Mouse (Mus musculus): Measurements from ENCODE around the gene Nsun2.
"Not testable (repeated sequence)": the region's sequence is repeated elsewhere in the genome, so short reads cannot be mapped to it uniquely, and the experiment has no call there.

The Nsun2 gene

DNA sequence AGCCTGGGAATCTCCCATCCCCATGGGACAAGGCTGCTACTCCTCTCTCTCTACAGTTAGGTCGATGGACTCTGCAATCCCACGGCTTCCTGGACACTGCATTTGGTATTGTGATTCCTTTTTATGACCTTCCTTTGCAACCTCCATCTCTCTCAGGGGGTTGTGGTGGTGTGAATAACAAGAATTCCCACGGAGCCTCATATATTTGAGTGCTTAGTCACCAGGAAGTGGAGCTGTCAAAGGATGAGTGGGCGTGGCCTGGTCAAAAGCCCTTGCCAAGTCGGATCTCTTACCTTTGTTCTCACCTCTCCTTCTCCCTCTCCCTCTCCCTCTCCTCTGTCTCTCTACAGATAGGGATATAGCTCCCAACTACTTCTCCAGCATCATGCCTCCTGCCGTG is 52.3 kb downstream of the Nsun2 start:
- intact Hi-C loops (cut with DNase I): no loop called here

DNA sequence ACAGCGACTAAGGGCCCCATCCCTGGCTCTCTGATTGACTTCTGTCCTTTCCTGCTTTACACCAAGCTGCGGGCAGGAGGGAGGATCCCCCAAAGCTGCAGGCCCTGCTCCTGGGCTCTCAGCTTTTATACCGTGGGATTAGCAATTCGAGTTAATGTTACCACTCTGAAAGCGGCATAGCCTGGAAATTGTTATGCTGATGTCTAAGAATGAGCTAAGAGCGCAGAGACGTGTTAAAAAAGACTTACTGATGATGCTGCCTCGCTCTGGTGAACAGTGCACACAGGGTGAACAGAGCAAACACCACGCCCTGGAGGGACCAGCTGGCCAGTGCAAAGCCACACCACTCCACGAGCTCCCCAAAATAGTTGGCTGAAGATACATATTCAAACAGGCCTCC is 52.8 kb downstream of the Nsun2 start:
- intact Hi-C loops (cut with DNase I): no loop called here

- intact Hi-C loops (cut with DNase I): no loop called here
Observed at GRCm38 (mm10) chr13:69587849-69588248, 54.3 kb downstream of the Nsun2 start.

- intact Hi-C loops (cut with DNase I): no loop called here
Observed at GRCm38 (mm10) chr13:69588263-69588662, 54.7 kb downstream of the Nsun2 start.

- intact Hi-C loops (cut with DNase I): no loop called here
Observed at GRCm38 (mm10) chr13:69591338-69591737, 57.8 kb downstream of the Nsun2 start.

GRCm38 (mm10) chr13:69592226-69592625 is 58.7 kb downstream of the Nsun2 start:
- intact Hi-C loops (cut with DNase I): no loop called here

GRCm38 (mm10) chr13:69593453-69593852 is 59.9 kb downstream of the Nsun2 start:
- intact Hi-C loops (cut with DNase I): no loop called here

DNA sequence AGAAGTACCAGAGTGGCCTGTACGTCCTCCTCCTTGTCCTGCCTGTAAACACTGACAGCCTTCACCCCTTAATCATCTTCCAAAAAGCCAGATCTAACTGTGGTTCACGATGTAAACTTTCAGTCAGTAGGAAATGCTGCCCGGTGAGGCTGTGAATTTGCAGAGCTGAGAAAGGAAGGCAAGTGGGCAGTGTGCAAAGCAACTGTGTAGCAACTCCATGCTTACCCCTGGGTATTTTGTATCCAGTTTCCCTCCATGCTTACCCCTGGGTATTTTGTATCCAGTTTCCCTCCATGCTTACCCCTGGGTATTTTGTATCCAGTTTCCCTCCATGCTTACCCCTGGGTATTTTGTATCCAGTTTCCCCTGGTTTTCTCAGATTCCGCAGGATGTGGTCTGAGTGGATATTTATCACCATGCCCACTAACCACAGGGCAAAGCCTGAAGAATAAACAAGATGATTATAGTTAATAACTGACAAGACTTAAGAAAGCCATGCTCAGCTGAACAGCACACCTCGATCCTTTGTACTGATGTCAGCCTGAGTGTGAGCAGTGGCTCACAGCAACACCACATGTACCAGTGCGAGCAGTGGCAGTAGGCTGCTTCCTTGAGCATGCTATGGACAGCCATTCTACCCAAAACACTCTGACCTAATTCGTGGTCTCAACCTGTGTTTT is 61.2 kb downstream of the Nsun2 start:
- intact Hi-C loops (cut with DNase I): no loop called here

GRCm38 (mm10) chr13:69595911-69596310 is 62.4 kb downstream of the Nsun2 start:
- intact Hi-C loops (cut with DNase I): no loop called here

- intact Hi-C loops (cut with DNase I): no loop called here
Observed at GRCm38 (mm10) chr13:69596515-69596914, 63.0 kb downstream of the Nsun2 start.

- intact Hi-C loops (cut with DNase I): no loop called here
Observed at GRCm38 (mm10) chr13:69598867-69599266, 65.3 kb downstream of the Nsun2 start.

- intact Hi-C loops (cut with DNase I): not testable (repeated sequence)
Observed at GRCm38 (mm10) chr13:69600863-69601262, 67.3 kb downstream of the Nsun2 start.

GRCm38 (mm10) chr13:69601321-69601720 is 67.8 kb downstream of the Nsun2 start:
- intact Hi-C loops (cut with DNase I): no loop called here

DNA sequence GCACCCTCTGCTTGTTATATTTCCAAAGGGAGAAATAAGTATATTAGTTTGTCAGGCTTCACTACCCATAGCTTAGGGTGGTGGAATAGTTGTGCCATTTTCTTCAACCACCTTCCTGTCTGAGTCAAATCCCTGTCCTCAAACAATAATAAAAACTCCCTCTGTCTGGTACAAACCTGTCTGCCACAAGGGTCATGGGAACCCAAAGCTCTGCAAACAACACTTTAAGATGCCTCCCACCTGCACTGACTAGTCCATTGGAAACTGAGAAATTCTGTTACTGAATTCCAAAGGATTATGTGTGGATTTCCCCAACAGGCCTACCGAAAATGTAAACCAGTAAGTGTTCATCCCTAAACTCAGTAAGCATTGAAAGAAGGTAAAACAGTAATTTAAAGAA is 71.1 kb downstream of the Nsun2 start:
- intact Hi-C loops (cut with DNase I): loop anchor here (5.0 kb wide), 1 partner anchor 52 kb away; no protein-coding TSS in a partner anchor

DNA sequence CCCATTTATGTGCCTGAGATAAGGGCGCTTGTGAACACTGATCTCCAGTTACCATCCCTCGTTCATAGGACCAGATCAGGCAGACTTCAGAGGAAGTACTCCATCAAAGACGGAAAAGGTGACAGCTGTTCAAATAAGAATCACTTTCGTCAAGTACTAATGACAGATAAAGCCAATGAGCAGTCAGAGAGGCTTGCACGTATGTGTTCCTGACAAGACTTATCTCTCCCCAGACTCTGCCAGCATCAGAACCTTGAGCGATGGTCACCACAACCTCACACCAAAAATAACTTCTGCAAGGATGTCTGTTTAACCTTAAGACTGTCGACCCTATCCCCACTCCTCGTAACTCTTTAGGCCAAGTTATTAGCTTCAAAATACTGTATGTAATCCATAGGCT is 75.2 kb downstream of the Nsun2 start:
- intact Hi-C loops (cut with DNase I): loop anchor here (5.0 kb wide), 1 partner anchor 56 kb away; no protein-coding TSS in a partner anchor

DNA sequence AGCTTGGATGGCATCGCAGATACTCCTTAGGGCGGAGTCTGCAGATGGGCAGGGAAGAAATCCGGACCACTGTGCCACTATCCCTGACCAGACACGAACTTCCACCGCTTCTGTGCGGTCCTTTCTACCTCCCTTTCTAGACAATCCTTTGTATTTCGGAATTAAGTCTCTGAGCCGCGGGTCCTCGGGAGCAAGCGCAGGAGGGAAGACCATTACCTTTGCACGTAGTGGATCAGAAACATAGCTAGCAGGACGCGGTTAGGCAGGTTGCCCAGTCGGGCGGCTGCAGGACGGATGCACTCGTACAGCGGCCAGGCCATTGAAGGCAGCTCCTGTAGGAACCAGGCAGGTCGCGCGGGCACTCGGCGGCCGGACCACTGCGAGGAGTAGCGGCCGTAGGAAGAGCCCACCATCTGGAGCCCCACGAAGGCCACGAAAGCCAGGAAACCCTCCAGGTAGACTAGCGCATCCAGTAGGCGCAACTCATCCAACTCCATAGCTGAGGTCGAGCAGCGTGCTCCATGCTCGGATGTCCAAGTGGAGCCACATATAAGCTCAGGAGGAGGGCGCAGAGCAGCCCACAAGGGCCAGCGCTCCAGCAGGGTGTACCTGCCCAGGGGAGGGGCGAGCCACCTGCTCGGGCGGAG is 77.3 kb downstream of the Nsun2 start:
- intact Hi-C loops (cut with DNase I): no loop called here

DNA sequence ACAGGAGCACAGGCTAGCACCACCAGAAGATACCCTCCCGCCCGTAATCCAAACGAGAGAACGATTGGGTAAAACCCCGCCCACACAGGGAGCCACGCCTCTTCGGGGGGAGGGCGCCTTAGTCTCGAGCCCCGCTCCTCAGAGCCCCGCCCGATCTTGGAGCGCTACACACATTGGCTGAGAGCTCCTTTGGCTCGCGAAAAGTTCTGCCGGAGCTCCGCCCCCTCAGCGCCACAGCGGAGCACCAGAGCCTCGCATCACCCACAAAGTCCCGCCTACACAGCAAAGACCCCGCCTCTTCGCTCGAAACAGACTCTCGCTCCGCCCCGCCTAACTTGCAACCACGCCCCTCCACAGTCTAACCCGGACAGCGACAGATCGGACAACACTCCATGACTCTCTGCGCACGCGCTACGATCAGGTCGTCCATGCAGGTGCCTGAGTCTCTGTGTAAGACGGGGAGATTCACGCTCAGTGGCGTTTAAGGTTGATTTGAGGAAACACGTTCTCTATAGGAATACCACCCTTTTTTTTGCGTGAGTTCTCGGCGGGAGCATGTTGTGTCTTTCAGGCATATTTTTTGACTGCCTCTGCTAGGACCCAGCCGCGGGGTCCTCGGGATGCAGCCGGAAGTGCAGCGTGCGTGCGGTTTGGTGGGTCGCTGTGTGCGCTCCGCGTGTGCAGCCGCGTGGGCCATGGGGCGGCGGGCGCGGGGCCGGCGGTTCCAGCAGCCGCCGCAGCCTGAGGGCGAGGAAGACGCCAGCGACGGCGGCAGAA is 78.0 kb downstream of the Nsun2 start, which contains the start of gene Srd5a1:
Gene Srd5a1 (minus strand): TSS at position 45 of the 777 bp plus-strand sequence.
- intact Hi-C loops (cut with DNase I): no loop called here

- intact Hi-C loops (cut with DNase I): no loop called here
Observed at GRCm38 (mm10) chr13:69612175-69612544, 78.6 kb downstream of the Nsun2 start.

DNA sequence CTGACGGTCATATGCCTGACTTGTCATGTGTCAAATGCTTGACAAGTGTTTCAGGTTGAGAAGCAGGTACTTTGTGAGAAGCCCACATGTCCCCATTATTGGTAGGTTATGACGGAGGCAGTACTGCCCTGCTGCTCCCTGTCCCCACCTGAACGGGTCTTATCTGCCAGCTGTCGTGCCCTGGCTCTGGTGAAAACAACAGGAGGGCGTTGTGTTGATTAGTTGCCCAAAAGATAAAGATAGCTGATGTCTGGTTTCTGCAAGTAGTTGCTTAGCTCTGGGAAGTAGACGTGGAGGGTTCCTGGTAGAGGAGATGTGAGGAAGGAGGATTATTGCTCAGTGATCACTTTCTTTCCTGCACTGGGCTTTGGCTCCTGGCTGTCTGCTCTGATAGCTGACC is 83.2 kb downstream of the Nsun2 start:
- intact Hi-C loops (cut with DNase I): no loop called here

GRCm38 (mm10) chr13:69623843-69624242 is 90.3 kb downstream of the Nsun2 start:
- intact Hi-C loops (cut with DNase I): no loop called here

DNA sequence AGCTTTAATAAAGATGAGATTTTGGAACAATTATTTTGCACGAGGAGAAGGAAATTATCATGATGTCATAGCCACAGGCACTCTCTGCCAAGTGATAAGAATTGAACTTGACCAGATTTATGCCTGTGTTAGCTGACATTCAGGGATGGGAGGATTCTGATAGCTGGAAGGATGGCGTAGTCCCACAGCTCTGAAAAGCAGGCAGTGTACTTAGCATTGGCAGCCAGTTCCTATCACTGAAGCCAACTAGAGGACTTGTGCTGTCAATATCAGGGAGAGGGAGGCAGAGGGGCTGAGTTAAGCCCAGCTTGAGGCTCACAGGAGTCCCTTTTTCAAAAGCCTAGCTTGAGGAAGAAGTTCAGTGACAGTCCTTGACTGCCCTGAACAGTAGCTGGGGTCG is 91.0 kb downstream of the Nsun2 start:
- intact Hi-C loops (cut with DNase I): no loop called here

- intact Hi-C loops (cut with DNase I): no loop called here
Observed at GRCm38 (mm10) chr13:69627941-69628340, 94.4 kb downstream of the Nsun2 start.

All from adrenal gland (tissue).